Mouse (Mus musculus) forebrain, embryonic 10.5 days (tissue): ENCODE results near the gene Gsk3b. TPM values are rescaled to one million over a fixed set of nuclear protein-coding genes. Genes with fewer than 3 reads are reported as not detected.

Source experiments
- DNase-seq: peaks from one replicate; pipeline ENCODE4 v3.0.0-alpha.2; 2017; ENCODE audit warnings: low spot score; ENCODE audit errors: extremely low spot score
- H3K27ac ChIP-seq: fragments of 300-500 bp; sonication (generic); 2 replicates; pipeline ENCODE4 v1.5.1; 2016; ENCODE audit warnings: mild to moderate bottlenecking
- H3K27me3 ChIP-seq: fragments of 300-500 bp; sonication (generic); 2 replicates; pipeline ENCODE4 v1.6.1; 2016; ENCODE audit warnings: mild to moderate bottlenecking; ENCODE audit not compliant: poor library complexity, severe bottlenecking
- H3K36me3 ChIP-seq: fragments of 300-500 bp; sonication (generic); replicated peaks from 2 replicates; pipeline ENCODE4 v1.6.1; 2016; ENCODE audit warnings: mild to moderate bottlenecking, moderate library complexity
- H3K4me1 ChIP-seq: fragments of 300-500 bp; sonication (generic); 2 replicates; pipeline ENCODE4 v1.6.1; 2016
- H3K4me3 ChIP-seq: fragments of 300-500 bp; sonication (generic); 2 replicates; pipeline ENCODE4 v1.5.1; 2016; ENCODE audit warnings: mild to moderate bottlenecking, moderate library complexity
- H3K9me3 ChIP-seq: fragments of 300-500 bp; sonication (generic); 2 replicates; pipeline ENCODE4 v1.6.1; 2016; ENCODE audit warnings: mild to moderate bottlenecking, moderate library complexity
- WGBS: fragments of 180-500 bp; shearing (Covaris S2); methylation state at CpG from one replicate; pipeline ENCODE4 v1.1.7; 2016; 5-methylcytosine and 5-hydroxymethylcytosine counted together
- polyA plus RNA-seq: library from polyadenylated mRNA; unstranded; fragments of >200 nt; fragmentation: Nextera tagmentation; extraction: Ambion mirVana; gene quantifications from 2 replicates; pipeline ENCODE4 v1.2.1, GENCODE M21; 2016

Gsk3b gene
- polyA plus RNA-seq, 1 experiment from 2014 or later, result 64.3 TPM

- Histone ChIP-seq H3K4me3 (no peak overlapping the region), H3K36me3 (no peaks in the 10 kb centered on the region), H3K27ac (no peak overlapping the region), H3K4me1 (no peaks in the 10 kb centered on the region), H3K27me3 (no peaks in the 10 kb centered on the region), H3K9me3 (no peaks in the 10 kb centered on the region)
- 93% methylated on average over 5 of the region's 5 CpGs for WGBS
- DNase-seq, result no peak
Measured at GRCm38 (mm10) chr16:38279794-38280193, 191.0 kb downstream of the Gsk3b start.

- Histone ChIP-seq H3K4me3 (no peak overlapping the region), H3K27me3 (no peaks in the 10 kb centered on the region), H3K27ac (no peak overlapping the region), H3K36me3 (no peaks in the 10 kb centered on the region), H3K9me3 (no peaks in the 10 kb centered on the region), H3K4me1 (no peaks in the 10 kb centered on the region)
- 88% methylated on average over 7 of the region's 7 CpGs for WGBS
- DNase-seq, result no peak
Measured at GRCm38 (mm10) chr16:38280951-38281350, 192.2 kb downstream of the Gsk3b start.

GRCm38 (mm10) chr16:38282559-38283160 is 193.9 kb downstream of the Gsk3b start:
- Histone ChIP-seq H3K4me3 (no peak overlapping the region), H3K27ac (0 out of 2 replicates have a peak overlapping the region, but pooled peaks have one; percentile 8), H3K36me3 (no peaks in the 10 kb centered on the region), H3K4me1 (0 out of 2 replicates have a peak, but pooled peaks cover under 1% of the 10 kb centered on the region), H3K27me3 (no peaks in the 10 kb centered on the region), H3K9me3 (no peaks in the 10 kb centered on the region)
- no peak for DNase-seq
- 83% methylated on average over 7 of the region's 7 CpGs for WGBS

- no peaks in the 10 kb centered on the region for H3K36me3 ChIP-seq
- no peak for DNase-seq
- 0 out of 2 replicates have a peak overlapping the region, but pooled peaks have one; percentile 8 for H3K27ac ChIP-seq
- WGBS, result 49% methylated on average over 3 of the region's 3 CpGs
- no peaks in the 10 kb centered on the region for H3K27me3 ChIP-seq
- no peak overlapping the region for H3K4me3 ChIP-seq
- no peaks in the 10 kb centered on the region for H3K9me3 ChIP-seq
- peaks cover 5% of the 10 kb centered on the region for H3K4me1 ChIP-seq
Measured at GRCm38 (mm10) chr16:38283300-38283699, 194.5 kb downstream of the Gsk3b start.

GRCm38 (mm10) chr16:38285801-38286200 is 197.0 kb downstream of the Gsk3b start:
- 85% methylated on average over 7 of the region's 7 CpGs for WGBS

GRCm38 (mm10) chr16:38286541-38286940 is 197.7 kb downstream of the Gsk3b start:
- Histone ChIP-seq H3K4me3 (no peak overlapping the region), H3K36me3 (no peaks in the 10 kb centered on the region), H3K9me3 (no peaks in the 10 kb centered on the region), H3K27me3 (no peaks in the 10 kb centered on the region), H3K27ac (no peak overlapping the region), H3K4me1 (peaks cover 16% of the 10 kb centered on the region)
- DNase-seq, result no peak
- WGBS, result 86% methylated on average over 4 of the region's 4 CpGs

More at GRCm38 (mm10) chr16:38285801-38286200, 197.0 kb downstream of the Gsk3b start:
- Histone ChIP-seq H3K27me3 (no peaks in the 10 kb centered on the region), H3K9me3 (no peaks in the 10 kb centered on the region), H3K4me1 (peaks cover 16% of the 10 kb centered on the region), H3K36me3 (no peaks in the 10 kb centered on the region), H3K27ac (no peak overlapping the region), H3K4me3 (no peak overlapping the region)
- DNase-seq, result no peak

- Histone ChIP-seq H3K36me3 (no peaks in the 10 kb centered on the region), H3K9me3 (no peaks in the 10 kb centered on the region), H3K4me3 (no peak overlapping the region), H3K27me3 (no peaks in the 10 kb centered on the region), H3K27ac (no peak overlapping the region), H3K4me1 (peaks cover 16% of the 10 kb centered on the region)
- DNase-seq, result no peak
- 78% methylated on average over 6 of the region's 6 CpGs for WGBS
Measured at GRCm38 (mm10) chr16:38287357-38287756, 198.6 kb downstream of the Gsk3b start.

GRCm38 (mm10) chr16:38287762-38288161 is 199.0 kb downstream of the Gsk3b start:
- DNase-seq, result no peak

GRCm38 (mm10) chr16:38288851-38289250 is 200.1 kb downstream of the Gsk3b start:
- H3K27me3 ChIP-seq, result no peaks in the 10 kb centered on the region
- peak overlapping the region; percentile 15; the same call in 1 of the 2 replicates for H3K27ac ChIP-seq
- no peaks in the 10 kb centered on the region for H3K36me3 ChIP-seq
- H3K9me3 ChIP-seq, result no peaks in the 10 kb centered on the region
- 40% methylated on average over 6 of the region's 6 CpGs for WGBS
- no peak overlapping the region for H3K4me3 ChIP-seq
- H3K4me1 ChIP-seq, result peaks cover 16% of the 10 kb centered on the region
- DNase-seq, result no peak

More at GRCm38 (mm10) chr16:38287762-38288161, 199.0 kb downstream of the Gsk3b start:
- no peaks in the 10 kb centered on the region for H3K27me3 ChIP-seq
- no peak overlapping the region for H3K27ac ChIP-seq
- no peaks in the 10 kb centered on the region for H3K9me3 ChIP-seq
- 87% methylated on average over 3 of the region's 3 CpGs for WGBS
- no peak overlapping the region for H3K4me3 ChIP-seq
- no peaks in the 10 kb centered on the region for H3K36me3 ChIP-seq
- H3K4me1 ChIP-seq, result peaks cover 16% of the 10 kb centered on the region

GRCm38 (mm10) chr16:38290151-38290550 is 201.3 kb downstream of the Gsk3b start:
- Histone ChIP-seq H3K27me3 (no peaks in the 10 kb centered on the region), H3K27ac (no peak overlapping the region), H3K4me3 (no peak overlapping the region), H3K36me3 (no peaks in the 10 kb centered on the region), H3K4me1 (peaks cover 16% of the 10 kb centered on the region), H3K9me3 (no peaks in the 10 kb centered on the region)
- no peak for DNase-seq
- WGBS, result 85% methylated on average over 2 of the region's 2 CpGs

- no peak for DNase-seq
- Histone ChIP-seq H3K9me3 (no peaks in the 10 kb centered on the region), H3K27ac (no peak within 1 kb of the TSS), H3K4me1 (no peaks in the 10 kb centered on the region), H3K27me3 (no peaks in the 10 kb centered on the region), H3K4me3 (no peak within 1 kb of the TSS), H3K36me3 (no peaks in the 10 kb centered on the region)
- 78% methylated on average over 7 of the region's 7 CpGs for WGBS
Measured at GRCm38 (mm10) chr16:38294685-38295348, 206.0 kb downstream of the Gsk3b start, which contains the start of gene Nr1i2. Nr1i2 (minus strand) TSS chr16:38294824.

GRCm38 (mm10) chr16:38295349-38295930 is 206.6 kb downstream of the Gsk3b start:
- Histone ChIP-seq H3K4me3 (no peak overlapping the region), H3K27me3 (no peaks in the 10 kb centered on the region), H3K4me1 (no peaks in the 10 kb centered on the region), H3K27ac (no peak overlapping the region), H3K9me3 (no peaks in the 10 kb centered on the region), H3K36me3 (no peaks in the 10 kb centered on the region)
- WGBS, result 65% methylated on average over 5 of the region's 5 CpGs
- no peak for DNase-seq
